Mouse (Mus musculus) heart, embryonic 14.5 days (tissue): Measurements from ENCODE around the gene Slc29a2. TPM values are rescaled to one million over a fixed set of nuclear protein-coding genes. Genes with fewer than 3 reads are reported as not detected.

Experiments
- ATAC-seq: fragments of 200-750 bp; cut with Nextera tagmentation; 2 replicates; pipeline ENCODE4 v1.8.0; 2017; ENCODE audit warnings: low read depth, moderate TSS enrichment; ENCODE audit not compliant: insufficient number of reproducible peaks, insufficient read depth, low FRiP score
- H3K27ac ChIP-seq, 2 experiments: fragments of 200-500 bp in 1 of 2; fragments of 300-500 bp in 1 of 2; sonication (generic) in 1 of 2; replicated peaks in 1 of 2; 2 replicates each; pipeline ENCODE4 v1.5.1; 2012 to 2014; ENCODE audit warnings: low read depth in 2 of 2, low read length in 2 of 2, control low read depth in 1 of 2, mild to moderate bottlenecking in 1 of 2, mixed read lengths in 1 of 2; ENCODE audit not compliant: control insufficient read depth in 1 of 2, insufficient read depth in 1 of 2
- H3K27me3 ChIP-seq: fragments of 300-500 bp; sonication (generic); 2 replicates; pipeline ENCODE4 v1.6.1; 2014; ENCODE audit warnings: mild to moderate bottlenecking, low read length, control low read depth; ENCODE audit not compliant: control insufficient read depth, insufficient read depth
- H3K36me3 ChIP-seq: fragments of 300-500 bp; sonication (generic); 2 replicates; pipeline ENCODE4 v1.6.1; 2014; ENCODE audit warnings: mild to moderate bottlenecking, control low read depth, low read length, mixed read lengths; ENCODE audit not compliant: control insufficient read depth, insufficient read depth
- H3K4me1 ChIP-seq, 2 experiments: fragments of 200-500 bp in 1 of 2; fragments of 300-500 bp in 1 of 2; sonication (generic) in 1 of 2; 2 replicates each; pipeline ENCODE4 v1.6.1; 2012 to 2014; ENCODE audit warnings: low read length in 2 of 2, control low read depth in 1 of 2, mixed read lengths in 1 of 2; ENCODE audit not compliant: control insufficient read depth in 2 of 2, insufficient read depth in 2 of 2
- H3K4me2 ChIP-seq: fragments of 300-500 bp; sonication (generic); 2 replicates; pipeline ENCODE4 v1.6.1; 2014; ENCODE audit warnings: mild to moderate bottlenecking, low read length
- H3K4me3 ChIP-seq, 2 experiments: fragments of 200-500 bp in 1 of 2; fragments of 300-500 bp in 1 of 2; sonication (generic) in 1 of 2; 2 replicates each; pipeline ENCODE4 v1.5.1; 2012 to 2014; ENCODE audit warnings: low read length in 2 of 2, mild to moderate bottlenecking in 2 of 2, control low read depth in 1 of 2, low read depth in 1 of 2, moderate library complexity in 1 of 2; ENCODE audit not compliant: control insufficient read depth in 1 of 2, insufficient read depth in 1 of 2
- H3K9ac ChIP-seq: fragments of 300-500 bp; sonication (generic); 2 replicates; pipeline ENCODE4 v1.6.1; 2014; ENCODE audit warnings: mild to moderate bottlenecking, low read length
- H3K9me3 ChIP-seq: fragments of 300-500 bp; sonication (generic); 2 replicates; pipeline ENCODE4 v1.6.1; 2016; ENCODE audit warnings: low read length, control low read depth; ENCODE audit not compliant: control insufficient read depth
- WGBS: fragments of 180-500 bp; shearing (Covaris S2); extraction: QIAGEN DNeasy Blood & Tissue Kit; methylation state at CpG from one replicate; pipeline ENCODE4 v1.1.7; 2014; 5-methylcytosine and 5-hydroxymethylcytosine counted together
- polyA plus RNA-seq: library from polyadenylated mRNA; unstranded; fragments of >200 nt; fragmentation: Nextera tagmentation; extraction: Ambion mirVana; gene quantifications from 2 replicates; pipeline ENCODE4 v1.2.1, GENCODE M21; 2014

Slc29a2 gene
- polyA plus RNA-seq, 1 experiment from 2014 or later, result 10.2 TPM

- no peaks in the 10 kb centered on the region for H3K9me3 ChIP-seq
- WGBS, result 36% methylated on average over 25 of the region's 25 CpGs
- no peak for ATAC-seq
- peaks cover 12% of the 10 kb centered on the region; the same call in 1 of the 2 replicates for H3K27me3 ChIP-seq
- H3K36me3 ChIP-seq, result peaks cover 26% of the 10 kb centered on the region
- H3K4me1 ChIP-seq, result peaks cover 17 to 30% of the 10 kb centered on the region in 2 experiments
- H3K4me2 ChIP-seq, result peak overlapping the region; percentile 69
- 0 out of 2 replicates have a peak overlapping the region, but pooled peaks have one; percentile 2 for H3K9ac ChIP-seq
- H3K27ac ChIP-seq, result no peak overlapping the region
- no peak overlapping the region for H3K4me3 ChIP-seq
Observed at GRCm38 (mm10) chr19:5052166-5052822, 28.6 kb downstream of the Slc29a2 start.

- H3K9ac ChIP-seq, result no peak overlapping the region
- H3K4me1 ChIP-seq, result peaks cover 17 to 30% of the 10 kb centered on the region in 2 experiments
- H3K27ac ChIP-seq, result no peak overlapping the region
- H3K9me3 ChIP-seq, result no peaks in the 10 kb centered on the region
- peaks cover 12% of the 10 kb centered on the region; the same call in 1 of the 2 replicates for H3K27me3 ChIP-seq
- no peak for ATAC-seq
- WGBS, result 67% methylated on average over 17 of the region's 17 CpGs
- H3K4me2 ChIP-seq, result no peak overlapping the region
- H3K36me3 ChIP-seq, result peaks cover 21% of the 10 kb centered on the region
- H3K4me3 ChIP-seq, result no peak overlapping the region
Observed at GRCm38 (mm10) chr19:5052853-5053252, 29.2 kb downstream of the Slc29a2 start.

GRCm38 (mm10) chr19:5053909-5054308 lies 30.2 kb downstream of the Slc29a2 start:
- Histone ChIP-seq H3K36me3 (peaks cover 10% of the 10 kb centered on the region), H3K27ac (no peak overlapping the region), H3K9me3 (no peaks in the 10 kb centered on the region), H3K4me2 (no peak overlapping the region), H3K27me3 (peaks cover 12% of the 10 kb centered on the region; the same call in 1 of the 2 replicates), H3K4me1 (peaks cover 22 to 38% of the 10 kb centered on the region in 2 experiments), H3K9ac (no peak overlapping the region), H3K4me3 (no peak overlapping the region)
- ATAC-seq, result no peak
- WGBS, result 29% methylated on average over 9 of the region's 9 CpGs

GRCm38 (mm10) chr19:5056251-5056650 lies 32.6 kb downstream of the Slc29a2 start:
- Histone ChIP-seq H3K9ac (no peak overlapping the region), H3K27ac (no peak overlapping the region), H3K36me3 (no peaks in the 10 kb centered on the region), H3K4me1 (peaks cover 36 to 38% of the 10 kb centered on the region in 2 experiments), H3K27me3 (peaks cover 12% of the 10 kb centered on the region; the same call in 1 of the 2 replicates), H3K9me3 (no peaks in the 10 kb centered on the region), H3K4me2 (no peak overlapping the region), H3K4me3 (no peak overlapping the region)
- WGBS, result 10% methylated on average over 6 of the region's 6 CpGs
- no peak for ATAC-seq

GRCm38 (mm10) chr19:5057876-5058775 lies 34.5 kb downstream of the Slc29a2 start:
- ATAC-seq, result no peak
- Histone ChIP-seq H3K27me3 (0 out of 2 replicates have a peak, but pooled peaks cover 5% of the 10 kb centered on the region), H3K4me1 (peaks cover 23 to 25% of the 10 kb centered on the region in 2 experiments), H3K4me2 (no peak overlapping the region), H3K9me3 (no peaks in the 10 kb centered on the region), H3K36me3 (no peaks in the 10 kb centered on the region), H3K27ac (no peak overlapping the region), H3K9ac (no peak overlapping the region), H3K4me3 (no peak overlapping the region)
- WGBS, result 32% methylated on average over 16 of the region's 16 CpGs

GRCm38 (mm10) chr19:5058801-5059771 lies 35.4 kb downstream of the Slc29a2 start:
- peak overlapping the region; percentile 14; the same call in 1 of the 2 replicates for H3K9ac ChIP-seq
- H3K9me3 ChIP-seq, result no peaks in the 10 kb centered on the region
- no peak overlapping the region for H3K4me2 ChIP-seq
- 15% methylated on average over 10 of the region's 10 CpGs for WGBS
- peaks cover 23 to 25% of the 10 kb centered on the region in 2 experiments for H3K4me1 ChIP-seq
- peak overlapping the region in 1 of 2 experiments; percentile 31; a peak in 1 of 4 replicates for H3K27ac ChIP-seq
- no peaks in the 10 kb centered on the region for H3K27me3 ChIP-seq
- no peak overlapping the region for H3K4me3 ChIP-seq
- ATAC-seq, result no peak
- no peaks in the 10 kb centered on the region for H3K36me3 ChIP-seq
